Mouse (Mus musculus) cortical plate, adult 2 months (tissue): ENCODE measurements at regions not wholly inside any gene's neighbourhood (a gene's known extent, or its start where the extent isn't known, plus 50 kb on each side); places are given as distances from the start of the nearest gene placed in this dataset.

Experiments used
- H3K27ac ChIP-seq: fragments of 200-500 bp; 2 replicates; pipeline ENCODE4 v1.5.1; 2012; ENCODE audit warnings: low read length, control low read depth, inconsistent platforms; ENCODE audit not compliant: insufficient read depth
- H3K4me1 ChIP-seq: fragments of 200-500 bp; 2 replicates; pipeline ENCODE4 v1.6.1; 2011; ENCODE audit warnings: low read length; ENCODE audit not compliant: control insufficient read depth, insufficient read depth
- H3K4me3 ChIP-seq: fragments of 200-500 bp; 2 replicates; pipeline ENCODE4 v1.5.1; 2011; ENCODE audit warnings: mild to moderate bottlenecking, low read length, control low read depth; ENCODE audit not compliant: insufficient read depth
- CTCF ChIP-seq: fragments of 200-500 bp; IDR thresholded peaks from 2 replicates; pipeline ENCODE4 v1.5.1; 2011; ENCODE audit warnings: mild to moderate bottlenecking, control low read depth, low read length; ENCODE audit not compliant: insufficient read depth; ENCODE audit errors: extremely low read depth
- POLR2A ChIP-seq: fragments of 200-500 bp; IDR thresholded peaks from 2 replicates; pipeline ENCODE4 v1.6.1; 2011; ENCODE audit warnings: mild to moderate bottlenecking, low read length, control low read depth; ENCODE audit not compliant: insufficient read depth; ENCODE audit errors: extremely low read depth

GRCm38 (mm10) chr3:126011269-126011668 lies 72.8 kb upstream of the Ugt8a start:
- Histone ChIP-seq H3K4me1 (no peaks in the 10 kb centered on the region), H3K4me3 (no peak overlapping the region), H3K27ac (no peak overlapping the region)
- no peak for TF ChIP-seq POLR2A
- TF ChIP-seq CTCF: 0 out of 2 replicates have a peak, but pooled peaks have one; percentile 2

- no peak overlapping the region for H3K4me3 ChIP-seq
- no peak for TF ChIP-seq CTCF
- no peak for TF ChIP-seq POLR2A
These were observed 77.7 kb upstream of the Ugt8a start for GRCm38 (mm10) chr3:126016166-126016565.

DNA sequence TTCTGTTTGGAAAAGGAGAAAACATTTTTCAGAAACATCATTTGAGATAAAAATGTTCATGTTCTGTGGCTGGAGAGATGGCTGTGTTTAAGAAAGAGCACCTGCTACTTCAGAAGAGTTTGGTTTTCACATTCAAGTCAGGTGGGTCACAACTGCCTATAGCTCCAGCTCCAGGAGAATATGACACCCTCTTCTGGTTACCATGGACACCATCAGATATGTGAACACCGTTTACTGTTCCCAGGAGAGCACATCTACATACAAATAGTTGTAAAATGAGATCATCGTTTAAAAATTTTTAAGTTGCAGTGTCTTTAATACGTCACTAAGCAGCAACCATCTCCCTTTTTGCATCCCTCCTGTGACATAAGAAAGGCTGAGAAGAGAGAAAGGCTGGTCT lies 105.9 kb upstream of the Ugt8a start:
- Histone ChIP-seq H3K4me1 (no peaks in the 10 kb centered on the region), H3K4me3 (no peak overlapping the region), H3K27ac (no peak overlapping the region)
- TF ChIP-seq CTCF (no peak), POLR2A (no peak)

More at GRCm38 (mm10) chr3:126016166-126016565, 77.7 kb upstream of the Ugt8a start:
- Histone ChIP-seq H3K4me1 (no peaks in the 10 kb centered on the region), H3K27ac (no peak overlapping the region)

- Histone ChIP-seq H3K4me3 (no peak overlapping the region), H3K27ac (no peak overlapping the region), H3K4me1 (no peaks in the 10 kb centered on the region)
- no peak for TF ChIP-seq POLR2A
- TF ChIP-seq CTCF: no peak
These were observed 106.4 kb upstream of the Ugt8a start for GRCm38 (mm10) chr3:126044861-126045260.

GRCm38 (mm10) chr3:126045992-126046786 lies 107.8 kb upstream of the Ugt8a start:
- H3K4me3 ChIP-seq: no peak overlapping the region
- peak; percentile 9; the same call in 1 of the 2 replicates for TF ChIP-seq CTCF
- no peak for TF ChIP-seq POLR2A
- H3K27ac ChIP-seq: no peak overlapping the region
- H3K4me1 ChIP-seq: no peaks in the 10 kb centered on the region

GRCm38 (mm10) chr3:126058585-126058984 lies 120.2 kb upstream of the Ugt8a start:
- Histone ChIP-seq H3K4me3 (no peak overlapping the region), H3K4me1 (no peaks in the 10 kb centered on the region), H3K27ac (no peak overlapping the region)
- TF ChIP-seq POLR2A (no peak), CTCF (no peak)

- no peak overlapping the region for H3K27ac ChIP-seq
- TF ChIP-seq CTCF (no peak), POLR2A (no peak)
- H3K4me3 ChIP-seq: no peak overlapping the region
- no peaks in the 10 kb centered on the region for H3K4me1 ChIP-seq
These were observed 166.7 kb upstream of the Ugt8a start for GRCm38 (mm10) chr3:126105086-126105485.

GRCm38 (mm10) chr3:126109371-126109770 lies 171.0 kb upstream of the Ugt8a start:
- H3K4me1 ChIP-seq: no peaks in the 10 kb centered on the region
- TF ChIP-seq POLR2A: no peak
- no peak for TF ChIP-seq CTCF
- H3K4me3 ChIP-seq: no peak overlapping the region
- H3K27ac ChIP-seq: no peak overlapping the region

DNA sequence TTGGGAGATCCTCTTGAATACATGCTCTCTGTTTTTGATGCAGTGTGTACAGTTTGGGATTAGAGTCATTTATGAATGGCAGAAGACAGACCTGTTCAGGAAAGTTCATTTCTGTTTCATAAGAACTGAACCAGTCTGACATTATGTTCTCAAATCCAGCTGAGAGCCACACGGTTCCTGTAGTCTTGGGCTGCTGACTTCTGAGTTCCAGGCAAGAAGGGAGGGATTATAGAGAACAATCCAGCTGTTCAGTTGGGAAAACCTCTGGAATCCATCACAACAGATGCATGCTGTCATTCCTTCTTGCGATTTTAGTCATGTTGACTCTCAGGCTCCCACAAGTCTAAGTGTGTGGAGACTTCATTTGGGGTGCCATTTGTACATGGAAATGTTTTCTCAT lies 179.4 kb upstream of the Ugt8a start:
- TF ChIP-seq CTCF: no peak
- no peak for TF ChIP-seq POLR2A
- Histone ChIP-seq H3K4me3 (no peak overlapping the region), H3K4me1 (no peaks in the 10 kb centered on the region), H3K27ac (no peak overlapping the region)
